Mouse (Mus musculus) lung, postnatal 4 days (tissue): ENCODE measurements around the gene Fmc1.

Experiments
- DNase-seq, 2 experiments: peaks; one replicate each; pipeline ENCODE4 v3.0.0; 2021

The Fmc1 gene

DNA sequence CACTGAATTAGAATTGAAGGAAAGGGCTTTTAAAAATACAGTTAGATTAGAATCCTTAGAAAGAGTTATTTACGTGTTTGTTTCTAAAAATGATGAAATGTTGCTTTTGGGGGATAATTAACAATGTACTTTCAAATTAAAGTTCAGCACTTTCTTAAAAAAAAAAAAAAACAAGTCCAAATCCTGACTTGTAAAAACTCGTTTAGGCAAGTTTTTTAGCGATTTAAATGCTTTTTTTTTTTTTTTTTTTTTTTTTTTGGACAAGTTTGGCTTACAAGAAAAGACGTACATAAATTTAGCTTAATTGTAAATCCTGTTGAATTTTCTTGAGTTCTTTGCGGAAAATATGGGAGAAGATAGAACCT lies 19.3 kb downstream of the Fmc1 start:
- DNase-seq: no peak

DNA sequence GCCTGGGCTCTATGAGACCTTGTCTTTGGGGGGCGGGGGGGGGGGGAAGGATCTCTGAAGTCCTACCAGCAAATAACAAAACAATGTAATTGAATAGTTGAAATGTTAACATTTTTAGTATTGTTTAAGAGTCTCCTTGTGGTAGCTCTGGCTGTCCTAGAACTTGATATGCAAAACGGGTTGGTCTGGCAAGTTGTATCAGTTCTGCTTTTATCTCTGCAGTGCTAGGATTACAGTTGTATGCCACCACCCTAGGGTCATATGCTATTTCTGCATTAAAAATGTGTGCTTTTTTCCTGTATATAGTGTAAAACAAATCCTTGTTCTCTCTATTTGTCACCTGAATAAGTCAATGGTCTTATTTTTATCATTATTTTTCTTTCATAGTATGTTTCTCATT lies 42.8 kb downstream of the Fmc1 start:
- DNase-seq: no peak

DNA sequence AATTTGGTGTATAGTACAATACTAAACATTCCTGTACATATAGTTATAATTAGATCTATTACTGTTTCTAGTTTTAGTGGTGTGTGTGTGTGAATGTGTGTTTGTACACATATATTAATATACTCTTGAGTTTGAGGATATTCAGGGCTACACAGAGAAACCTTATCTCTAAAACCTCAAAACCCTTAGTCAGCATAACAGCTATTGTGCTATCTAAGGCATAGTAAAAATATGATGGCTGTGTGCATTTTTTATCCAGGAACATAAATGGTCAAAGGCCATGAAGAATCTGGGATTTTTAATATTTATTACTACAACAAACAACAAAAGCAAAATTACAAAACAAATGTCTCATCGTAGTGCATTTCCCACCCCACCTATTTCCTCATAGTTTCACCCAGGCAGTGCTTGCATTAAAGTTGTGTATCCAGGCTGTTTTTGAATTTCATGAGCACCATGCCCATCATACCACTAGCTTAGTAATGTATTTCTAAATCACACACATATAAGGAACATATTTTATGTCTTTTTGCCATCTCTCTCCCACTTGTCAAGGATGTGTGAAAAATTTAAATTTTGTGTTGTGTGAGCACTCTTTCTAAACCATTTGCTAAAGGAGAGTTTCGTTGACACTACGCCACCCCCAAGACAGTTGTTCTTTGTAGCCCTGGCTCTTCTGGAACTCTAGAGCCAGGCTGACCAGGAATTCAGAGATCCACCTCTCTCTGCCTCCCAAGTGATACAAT lies 47.0 kb downstream of the Fmc1 start:
- no peak for DNase-seq

DNA sequence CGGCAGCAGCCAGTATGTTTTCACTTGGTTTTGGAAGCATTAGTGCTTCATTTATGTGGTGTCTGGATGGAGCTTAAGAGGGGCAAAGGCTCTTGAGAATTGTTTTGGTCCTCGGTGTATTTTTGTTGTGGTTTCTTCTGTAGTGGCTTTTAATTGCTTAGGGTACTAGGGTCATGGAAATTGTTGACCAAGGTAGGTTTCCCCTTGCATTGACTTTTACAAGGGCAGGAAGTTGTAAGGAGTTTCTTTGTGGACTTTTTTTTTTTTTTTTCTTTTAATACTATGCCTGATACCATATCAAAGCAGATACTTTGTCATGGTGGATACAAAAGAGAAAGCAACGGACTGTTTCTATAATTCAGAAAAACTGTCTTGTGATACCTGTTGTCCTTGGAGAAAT lies 48.4 kb downstream of the Fmc1 start:
- no peak for DNase-seq
